Mouse (Mus musculus) brain, embryonic 14.5 days (tissue): ENCODE data around the gene Cxcl12.

Experiments used
- CTCF ChIP-seq: fragments of 200-500 bp; IDR thresholded peaks from 2 replicates; pipeline ENCODE4 v1.5.1; 2012; ENCODE audit warnings: inconsistent platforms, mild to moderate bottlenecking, moderate library complexity, borderline replicate concordance; ENCODE audit not compliant: insufficient read depth, insufficient read length; ENCODE audit errors: extremely low read depth
- POLR2A ChIP-seq: fragments of 200-500 bp; IDR thresholded peaks from 2 replicates; pipeline ENCODE4 v1.6.1; 2012; ENCODE audit warnings: mild to moderate bottlenecking, inconsistent platforms, borderline replicate concordance; ENCODE audit not compliant: poor library complexity, insufficient read depth, insufficient read length, severe bottlenecking; ENCODE audit errors: extremely low read depth

DNA sequence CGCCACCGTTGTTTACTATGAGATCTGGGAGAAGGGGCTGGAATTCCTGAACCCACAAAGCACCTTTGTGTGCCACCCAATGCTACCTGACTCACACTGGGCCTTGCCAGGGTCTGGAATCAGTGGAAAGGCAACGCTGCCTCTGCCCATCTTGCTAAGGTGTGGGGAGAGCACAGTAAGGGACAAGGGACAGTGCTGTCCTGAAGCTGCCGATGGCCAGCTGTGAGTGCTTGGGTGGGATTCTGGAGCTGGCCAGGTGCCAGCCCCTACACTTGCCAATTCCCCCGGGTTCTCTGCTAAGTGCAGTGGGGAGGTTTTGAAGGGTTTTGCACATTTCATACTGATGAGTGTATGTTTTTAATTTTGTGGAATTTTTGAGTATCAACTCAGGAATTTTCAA, 15.3 kb upstream of the Cxcl12 start:
- TF ChIP-seq CTCF = no peak
- no peak for TF ChIP-seq POLR2A
